In the genomic region with DNA sequence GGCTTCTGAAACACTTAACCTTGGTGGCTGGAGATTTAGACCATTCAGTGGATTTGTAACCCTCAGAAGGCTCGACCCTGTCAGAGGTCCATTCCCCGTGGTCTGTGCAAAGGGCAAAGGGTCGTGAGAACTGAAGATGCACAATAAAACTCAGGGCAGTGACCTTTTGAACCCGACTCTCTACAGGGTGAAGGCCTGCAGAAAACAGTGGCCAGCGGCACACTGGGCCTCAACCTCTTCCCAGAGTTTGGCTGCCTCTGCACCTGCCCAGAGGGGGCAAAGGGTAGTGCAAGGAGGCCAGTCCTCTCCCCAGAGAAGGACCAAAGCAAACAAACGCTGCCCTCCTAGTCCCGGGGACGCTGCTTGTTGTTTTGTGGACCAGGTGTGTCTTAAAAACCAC, we compare ENCODE assay signal across 12 mouse cellular contexts. TPM values are rescaled to one million over a fixed set of nuclear protein-coding genes. Genes with fewer than 3 reads are reported as not detected.
DNase-seq lines count a peak whose midpoint lies in the region; ATAC-seq and TF ChIP-seq lines count a peak whose summit lies in the region.
"Had no signal": no experiment of that assay in that cellular context is flagged by ENCODE, and none has a peak within 500 bp of the region (broad histone marks: within the 10 kb centered on the region; RNA-seq: fewer than 3 reads in every experiment).

No protein-coding gene starts in this region.

- no peak overlapping the region for H3K9ac ChIP-seq in hindbrain, postnatal 0 days (replicated peaks; ENCODE audit: low read length)

- H3K4me3 ChIP-seq in hindbrain, embryonic 10.5 days: peak overlapping the region; percentile 30; the same call in 1 of the 2 replicates
- H3K4me3 ChIP-seq in hindbrain, postnatal 0 days (ENCODE audit: low read length): no peak overlapping the region

- peaks cover 97% of the 10 kb centered on the region for H3K4me1 ChIP-seq in hindbrain, embryonic 10.5 days (replicated peaks)
- peaks cover 44% of the 10 kb centered on the region for H3K4me1 ChIP-seq in hindbrain, postnatal 0 days (ENCODE audit: insufficient read depth, low read length)

- peak overlapping the region; percentile 88 for H3K27ac ChIP-seq in hindbrain, embryonic 10.5 days
- H3K27ac ChIP-seq in hindbrain, postnatal 0 days: no peak overlapping the region

- no peak for TF ChIP-seq CTCF in hindbrain, postnatal 0 days (IDR thresholded peaks at IDR 0.05; ENCODE audit: low read depth)

- peaks cover 14% of the 10 kb centered on the region for H3K36me3 ChIP-seq in hindbrain, embryonic 10.5 days
- no peaks in the 10 kb centered on the region for H3K36me3 ChIP-seq in hindbrain, postnatal 0 days (ENCODE audit: insufficient read depth, low read length)

- H3K4me2 ChIP-seq in hindbrain, postnatal 0 days (ENCODE audit: low read depth, low read length): no peak overlapping the region

- H3K9me3 ChIP-seq in hindbrain, embryonic 10.5 days: no peaks in the 10 kb centered on the region
- no peaks in the 10 kb centered on the region for H3K9me3 ChIP-seq in hindbrain, postnatal 0 days (ENCODE audit: low read length)
- H3K9me3 ChIP-seq: G1E had no signal

- peak; percentile 65 for DNase-seq in hindbrain, embryonic 10.5 days (ENCODE audit: low spot score)
- no peak for DNase-seq in hindbrain, postnatal 0 days (ENCODE audit: low spot score)
- DNase-seq in retina, postnatal 1 day: peak; percentile 28
- DNase-seq in retina, embryonic 14.5 days (ENCODE audit: low spot score): no peak
- DNase-seq in kidney, postnatal 14 days: peak; percentile 67
- DNase-seq in yolk sac, embryonic 10.5 days (ENCODE audit: low spot score): peak; percentile 87
- DNase-seq in adrenal gland, adult (ENCODE audit: inconsistent age in 2 of 2, low spot score in 1 of 2): no peak
- DNase-seq in layer of hippocampus, postnatal 14 days (ENCODE audit: low spot score in 2 of 2): no peak
- DNase-seq: adrenal gland, adult 8-10 months; cerebellum, postnatal 14 days; lung, postnatal 14 days had no signal

- ATAC-seq in hindbrain, postnatal 0 days: no peak

- no peaks in the 10 kb centered on the region for H3K27me3 ChIP-seq in hindbrain, embryonic 10.5 days (ENCODE audit: insufficient read depth, poor library complexity, severe bottlenecking)
- H3K27me3 ChIP-seq in hindbrain, postnatal 0 days (ENCODE audit: insufficient read depth, low read length): no peaks in the 10 kb centered on the region

- WGBS in hindbrain, embryonic 10.5 days: 3% methylated on average over 8 of the region's 8 CpGs
- 6% methylated on average over 8 of the region's 8 CpGs for WGBS in hindbrain, postnatal 0 days

RNA-seq across cellular contexts. Expression of gene Ski, which starts 34.1 kb away (rescaled TPM):
- polyA plus RNA-seq in hindbrain, embryonic 10.5 days (2016; fragmentation: Nextera tagmentation; extraction: Ambion mirVana): 9.3 and 10.1 TPM in 2 replicates
- total RNA-seq in hindbrain, postnatal 0 days (2014; rRNA removed): 69.8 and 71.3 TPM in 2 replicates
- 8.8 and 9.5 TPM in 2 replicates for polyA plus RNA-seq in hindbrain, postnatal 0 days (2015; fragmentation: Nextera tagmentation; extraction: Ambion mirVana)
- total RNA-seq in layer of hippocampus, postnatal 14 days (2021): 100 to 1,000 TPM; 115 to 117 TPM

Comparison
In these comparisons a context has a peak if more than half of its experiments do, and no peak if none do; other contexts are left out.
1. DNase-seq: peak in hindbrain, embryonic 10.5 days (single experiment), retina, postnatal 1 day (single experiment), kidney, postnatal 14 days (single experiment) and yolk sac, embryonic 10.5 days (single experiment); none in hindbrain, postnatal 0 days (single experiment), retina, embryonic 14.5 days (single experiment), adrenal gland, adult (0 of 2) and layer of hippocampus, postnatal 14 days (0 of 2).